Mouse (Mus musculus): ENCODE results near the gene Ciz1. TPM values are rescaled to one million over a fixed set of nuclear protein-coding genes. Genes with fewer than 3 reads are reported as not detected.

Ciz1 gene
- polyA plus RNA-seq, 1 experiment from 2014 or later = 50.6 TPM

GRCm38 (mm10) chr2:32363376-32364106 lies 11.4 kb downstream of the Ciz1 start:
- peak; percentile 71 for ATAC-seq (ENCODE audit: insufficient number of reproducible peaks, insufficient read depth, low FRiP score, low TSS enrichment)
- H3K27me3 ChIP-seq = no peaks in the 10 kb centered on the region
- H3K9me3 ChIP-seq = no peaks in the 10 kb centered on the region
- H3K4me1 ChIP-seq = peaks cover 8% of the 10 kb centered on the region
- H3K9ac ChIP-seq = peak overlapping the region; percentile 76
- peak overlapping the region; percentile 86 for H3K4me2 ChIP-seq (replicated peaks)
- peaks cover 22% of the 10 kb centered on the region for H3K36me3 ChIP-seq
- peak overlapping the region; percentile 86 for H3K27ac ChIP-seq
- WGBS = 7% methylated on average over 19 of the region's 19 CpGs
- H3K4me3 ChIP-seq = peak overlapping the region; percentile 88

- Histone ChIP-seq H3K27me3 (no peaks in the 10 kb centered on the region), H3K9ac (peak overlapping the region; percentile 76), H3K9me3 (no peaks in the 10 kb centered on the region), H3K36me3 (peaks cover 26% of the 10 kb centered on the region), H3K27ac (no peak overlapping the region), H3K4me2 (replicated peaks) (peak overlapping the region; percentile 86), H3K4me3 (peak overlapping the region; percentile 88), H3K4me1 (peaks cover 8% of the 10 kb centered on the region)
- ATAC-seq (ENCODE audit: insufficient number of reproducible peaks, insufficient read depth, low FRiP score, low TSS enrichment) = no peak
- WGBS = 82% methylated on average over 8 of the region's 8 CpGs
These were observed 12.0 kb downstream of the Ciz1 start for GRCm38 (mm10) chr2:32364121-32364520.

GRCm38 (mm10) chr2:32367315-32367714 lies 15.2 kb downstream of the Ciz1 start:
- 94% methylated on average over 5 of the region's 5 CpGs for WGBS
- Histone ChIP-seq H3K36me3 (peaks cover 57% of the 10 kb centered on the region), H3K4me3 (no peak overlapping the region), H3K27ac (no peak overlapping the region), H3K27me3 (no peaks in the 10 kb centered on the region), H3K9me3 (no peaks in the 10 kb centered on the region), H3K4me2 (replicated peaks) (no peak overlapping the region), H3K9ac (no peak overlapping the region), H3K4me1 (peaks cover 8% of the 10 kb centered on the region)
- ATAC-seq (ENCODE audit: insufficient number of reproducible peaks, insufficient read depth, low FRiP score, low TSS enrichment) = no peak

GRCm38 (mm10) chr2:32374191-32374590 lies 22.1 kb downstream of the Ciz1 start:
- Histone ChIP-seq H3K9ac (no peak overlapping the region), H3K36me3 (peaks cover 96% of the 10 kb centered on the region)

GRCm38 (mm10) chr2:32375317-32375940 lies 23.3 kb downstream of the Ciz1 start:
- Histone ChIP-seq H3K27ac (no peak overlapping the region), H3K36me3 (peaks cover 92% of the 10 kb centered on the region), H3K27me3 (no peaks in the 10 kb centered on the region), H3K9ac (no peak overlapping the region), H3K4me2 (replicated peaks) (no peak overlapping the region), H3K9me3 (no peaks in the 10 kb centered on the region), H3K4me3 (no peak overlapping the region), H3K4me1 (no peaks in the 10 kb centered on the region)
- no peak for ATAC-seq (ENCODE audit: insufficient number of reproducible peaks, insufficient read depth, low FRiP score, low TSS enrichment)
- 90% methylated on average over 13 of the region's 13 CpGs for WGBS

More at GRCm38 (mm10) chr2:32374191-32374590, 22.1 kb downstream of the Ciz1 start:
- no peak overlapping the region for H3K27ac ChIP-seq
- H3K4me1 ChIP-seq = no peaks in the 10 kb centered on the region
- no peak overlapping the region for H3K4me3 ChIP-seq
- no peak overlapping the region for H3K4me2 ChIP-seq (replicated peaks)
- no peak for ATAC-seq (ENCODE audit: insufficient number of reproducible peaks, insufficient read depth, low FRiP score, low TSS enrichment)
- WGBS = 76% methylated on average over 10 of the region's 10 CpGs
- no peaks in the 10 kb centered on the region for H3K9me3 ChIP-seq
- H3K27me3 ChIP-seq = no peaks in the 10 kb centered on the region

- no peak overlapping the region for H3K4me2 ChIP-seq (replicated peaks)
- no peaks in the 10 kb centered on the region for H3K9me3 ChIP-seq
- no peak overlapping the region for H3K27ac ChIP-seq
- WGBS = 95% methylated on average over 10 of the region's 10 CpGs
- H3K36me3 ChIP-seq = peaks cover 77% of the 10 kb centered on the region
- no peak overlapping the region for H3K9ac ChIP-seq
- ATAC-seq (ENCODE audit: insufficient number of reproducible peaks, insufficient read depth, low FRiP score, low TSS enrichment) = no peak
- peaks cover 4% of the 10 kb centered on the region; the same call in 1 of the 2 replicates for H3K4me1 ChIP-seq
- H3K4me3 ChIP-seq = no peak overlapping the region
- no peaks in the 10 kb centered on the region for H3K27me3 ChIP-seq
These were observed 24.8 kb downstream of the Ciz1 start for GRCm38 (mm10) chr2:32376963-32377362.

GRCm38 (mm10) chr2:32380001-32380500 lies 27.9 kb downstream of the Ciz1 start:
- peaks cover 4% of the 10 kb centered on the region; the same call in 1 of the 2 replicates for H3K4me1 ChIP-seq
- ATAC-seq (ENCODE audit: insufficient number of reproducible peaks, insufficient read depth, low FRiP score, low TSS enrichment) = no peak
- H3K4me3 ChIP-seq = no peak overlapping the region
- H3K9me3 ChIP-seq = no peaks in the 10 kb centered on the region
- H3K27me3 ChIP-seq = no peaks in the 10 kb centered on the region
- no peak overlapping the region for H3K4me2 ChIP-seq (replicated peaks)
- 91% methylated on average over 7 of the region's 7 CpGs for WGBS
- no peak overlapping the region for H3K9ac ChIP-seq
- H3K27ac ChIP-seq = no peak overlapping the region
- peaks cover 51% of the 10 kb centered on the region for H3K36me3 ChIP-seq

GRCm38 (mm10) chr2:32381141-32381774 lies 29.1 kb downstream of the Ciz1 start:
- no peak overlapping the region for H3K27ac ChIP-seq
- WGBS = 1% methylated on average over 27 of the region's 27 CpGs
- peak; percentile 28; the same call in 1 of the 2 replicates for ATAC-seq (ENCODE audit: insufficient number of reproducible peaks, insufficient read depth, low FRiP score, low TSS enrichment)

GRCm38 (mm10) chr2:32381775-32382223 lies 29.7 kb downstream of the Ciz1 start, which contains the start of gene 1110008P14Rik:
1110008P14Rik (minus strand) TSS chr2:32381938.
- peak; percentile 64 for ATAC-seq (ENCODE audit: insufficient number of reproducible peaks, insufficient read depth, low FRiP score, low TSS enrichment)
- Histone ChIP-seq H3K36me3 (peaks cover 33% of the 10 kb centered on the region), H3K27ac (no peak within 1 kb of the TSS), H3K9ac (peak within 1 kb of the TSS; percentile 63), H3K4me2 (replicated peaks) (peak within 1 kb of the TSS; percentile 93), H3K4me1 (peaks cover 4% of the 10 kb centered on the region; the same call in 1 of the 2 replicates), H3K4me3 (peak within 1 kb of the TSS; percentile 68), H3K9me3 (no peaks in the 10 kb centered on the region), H3K27me3 (peaks cover 2% of the 10 kb centered on the region; the same call in 1 of the 2 replicates)
- under 1% methylated on average over 41 of the region's 47 CpGs for WGBS

More at GRCm38 (mm10) chr2:32381141-32381774, 29.1 kb downstream of the Ciz1 start:
- H3K9me3 ChIP-seq = no peaks in the 10 kb centered on the region
- H3K4me2 ChIP-seq (replicated peaks) = peak overlapping the region; percentile 93
- H3K27me3 ChIP-seq = peaks cover 2% of the 10 kb centered on the region; the same call in 1 of the 2 replicates
- peak overlapping the region; percentile 63 for H3K9ac ChIP-seq
- peaks cover 39% of the 10 kb centered on the region for H3K36me3 ChIP-seq
- peaks cover 4% of the 10 kb centered on the region; the same call in 1 of the 2 replicates for H3K4me1 ChIP-seq
- H3K4me3 ChIP-seq = peak overlapping the region; percentile 68

GRCm38 (mm10) chr2:32382689-32383088 lies 30.6 kb downstream of the Ciz1 start:
- H3K9me3 ChIP-seq = no peaks in the 10 kb centered on the region
- H3K36me3 ChIP-seq = peaks cover 24% of the 10 kb centered on the region
- H3K27me3 ChIP-seq = peaks cover 2% of the 10 kb centered on the region; the same call in 1 of the 2 replicates
- H3K4me1 ChIP-seq = peaks cover 4% of the 10 kb centered on the region; the same call in 1 of the 2 replicates
- no peak for ATAC-seq (ENCODE audit: insufficient number of reproducible peaks, insufficient read depth, low FRiP score, low TSS enrichment)
- H3K4me3 ChIP-seq = no peak overlapping the region
- no peak overlapping the region for H3K9ac ChIP-seq
- no peak overlapping the region for H3K27ac ChIP-seq
- no peak overlapping the region for H3K4me2 ChIP-seq (replicated peaks)
- 78% methylated on average over 2 of the region's 2 CpGs for WGBS

GRCm38 (mm10) chr2:32387706-32388490 lies 35.8 kb downstream of the Ciz1 start, which contains the start of gene Lcn2:
Lcn2 (minus strand) TSS chr2:32388252.
- ATAC-seq (ENCODE audit: insufficient number of reproducible peaks, insufficient read depth, low FRiP score, low TSS enrichment) = no peak
- Histone ChIP-seq H3K27me3 (peaks cover 2% of the 10 kb centered on the region; the same call in 1 of the 2 replicates), H3K36me3 (no peaks in the 10 kb centered on the region), H3K4me1 (no peaks in the 10 kb centered on the region), H3K27ac (no peak within 1 kb of the TSS), H3K9me3 (no peaks in the 10 kb centered on the region), H3K4me3 (no peak within 1 kb of the TSS), H3K4me2 (replicated peaks) (no peak within 1 kb of the TSS), H3K9ac (no peak within 1 kb of the TSS)
- 70% methylated on average over 5 of the region's 5 CpGs for WGBS
